Mouse (Mus musculus) lung, adult 18-20 months (tissue): ENCODE data around the gene Tpm1.

Source experiments
- DNase-seq, 2 experiments: peaks; one replicate each; pipeline ENCODE4 v3.0.0; 2022; ENCODE audit warnings: mixed read lengths in 2 of 2

Tpm1 gene

GRCm38 (mm10) chr9:67045966-67046602 is 3.1 kb downstream of the Tpm1 start:
- no peak for DNase-seq

GRCm38 (mm10) chr9:67045306-67045675 is 3.9 kb downstream of the Tpm1 start:
- no peak for DNase-seq

GRCm38 (mm10) chr9:67044551-67045305 is 4.5 kb downstream of the Tpm1 start:
- DNase-seq, result peak; percentile 63 to 71

- DNase-seq, result peak; percentile 99 to 100
Observed at GRCm38 (mm10) chr9:67043231-67044199, 5.7 kb downstream of the Tpm1 start.

GRCm38 (mm10) chr9:67042813-67043207 is 6.4 kb downstream of the Tpm1 start:
- no peak for DNase-seq

GRCm38 (mm10) chr9:67041840-67042812 is 7.1 kb downstream of the Tpm1 start:
- DNase-seq, result no peak

- DNase-seq, result peak; percentile 40 to 52
Observed at GRCm38 (mm10) chr9:67040963-67041839, 8.0 kb downstream of the Tpm1 start.

GRCm38 (mm10) chr9:67039867-67040266 is 9.3 kb downstream of the Tpm1 start:
- no peak for DNase-seq

- no peak for DNase-seq
Observed at GRCm38 (mm10) chr9:67038686-67039085, 10.5 kb downstream of the Tpm1 start.

GRCm38 (mm10) chr9:67037666-67038065 is 11.5 kb downstream of the Tpm1 start:
- DNase-seq, result no peak

- no peak for DNase-seq
Observed at GRCm38 (mm10) chr9:67036527-67037118, 12.6 kb downstream of the Tpm1 start.

GRCm38 (mm10) chr9:67035957-67036451 is 13.2 kb downstream of the Tpm1 start:
- DNase-seq, result peak; percentile 55 to 71

GRCm38 (mm10) chr9:67034677-67035076 is 14.5 kb downstream of the Tpm1 start:
- DNase-seq, result no peak

- DNase-seq, result no peak
Observed at GRCm38 (mm10) chr9:67033016-67033415, 16.2 kb downstream of the Tpm1 start.

- no peak for DNase-seq
Observed at GRCm38 (mm10) chr9:67032611-67033010, 16.6 kb downstream of the Tpm1 start.

GRCm38 (mm10) chr9:67029518-67029917 is 19.7 kb downstream of the Tpm1 start:
- no peak for DNase-seq

- no peak for DNase-seq
Observed at GRCm38 (mm10) chr9:67028929-67029328, 20.3 kb downstream of the Tpm1 start.

GRCm38 (mm10) chr9:67028133-67028724 is 21.0 kb downstream of the Tpm1 start:
- no peak for DNase-seq

- DNase-seq, result no peak
Observed at GRCm38 (mm10) chr9:67026890-67027289, 22.3 kb downstream of the Tpm1 start.

GRCm38 (mm10) chr9:67026061-67026460 is 23.1 kb downstream of the Tpm1 start:
- no peak for DNase-seq
